Mouse (Mus musculus) olfactory bulb, adult 2 months (tissue): ENCODE measurements around the gene Olfr1341. TPM values are rescaled to one million over a fixed set of nuclear protein-coding genes. Genes with fewer than 3 reads are reported as not detected.

ENCODE experiments used
- H3K27ac ChIP-seq: fragments of 200-500 bp; 2 replicates; pipeline ENCODE4 v1.5.1; 2012; ENCODE audit warnings: low read depth, low read length; ENCODE audit not compliant: insufficient read depth
- H3K4me1 ChIP-seq: fragments of 200-500 bp; 2 replicates; pipeline ENCODE4 v1.6.1; 2012; ENCODE audit warnings: low read length; ENCODE audit not compliant: control insufficient read depth, insufficient read depth
- H3K4me3 ChIP-seq: fragments of 200-500 bp; 2 replicates; pipeline ENCODE4 v1.5.1; 2012; ENCODE audit warnings: mild to moderate bottlenecking, low read depth, low read length, moderate library complexity; ENCODE audit not compliant: insufficient read depth
- CTCF ChIP-seq: fragments of 200-500 bp; IDR thresholded peaks from 2 replicates; pipeline ENCODE4 v1.5.1; 2012; ENCODE audit warnings: low read depth, mild to moderate bottlenecking, low read length, moderate library complexity; ENCODE audit not compliant: insufficient read depth
- POLR2A ChIP-seq: fragments of 200-500 bp; IDR thresholded peaks from 2 replicates; pipeline ENCODE4 v1.6.1; 2012; ENCODE audit warnings: mild to moderate bottlenecking, low read depth, low read length, moderate library complexity; ENCODE audit not compliant: insufficient read depth
- WGBS: fragments of 180-500 bp; shearing (Covaris S2); methylation state at CpG from one replicate; pipeline ENCODE4 v1.1.7; 2018; 5-methylcytosine and 5-hydroxymethylcytosine counted together
- polyA plus RNA-seq: library from polyadenylated mRNA; stranded (reverse); fragments of >200 nt; gene quantifications from 2 replicates; pipeline ENCODE4 v1.2.4, GENCODE M21; 2012; ENCODE audit warnings: low replicate concordance; ENCODE audit not compliant: missing spikeins, insufficient read depth, insufficient read length

Gene Olfr1341
- not detected in 2 replicates for polyA plus RNA-seq

GRCm38 (mm10) chr4:118703223-118703622 lies at the start of gene Olfr1341:
Olfr1341 (plus strand) TSS chr4:118703523.
- 78% methylated on average over 3 of the region's 3 CpGs for WGBS

GRCm38 (mm10) chr4:118658652-118659051 lies 44.7 kb upstream of the Olfr1341 start, which contains the start of gene Olfr62:
Olfr62 (plus strand) TSS chr4:118658952.
- no peaks in the 10 kb centered on the region for H3K4me1 ChIP-seq
- H3K27ac ChIP-seq: no peak within 1 kb of the TSS
- no peak within 1 kb of the TSS for H3K4me3 ChIP-seq
- TF ChIP-seq CTCF (no peak), POLR2A (no peak)

More at GRCm38 (mm10) chr4:118703223-118703622, at the start of gene Olfr1341:
- Histone ChIP-seq H3K27ac (no peak within 1 kb of the TSS), H3K4me3 (no peak within 1 kb of the TSS), H3K4me1 (no peaks in the 10 kb centered on the region)
- no peak for TF ChIP-seq POLR2A
- TF ChIP-seq CTCF: no peak

- H3K4me1 ChIP-seq: no peaks in the 10 kb centered on the region
- H3K27ac ChIP-seq: no peak overlapping the region
- WGBS: 76% methylated on average over 2 of the region's 2 CpGs
- no peak overlapping the region for H3K4me3 ChIP-seq
- TF ChIP-seq CTCF (no peak), POLR2A (no peak)
Measured at GRCm38 (mm10) chr4:118687086-118687485, 16.2 kb upstream of the Olfr1341 start.

- Histone ChIP-seq H3K27ac (no peak within 1 kb of the TSS), H3K4me1 (no peaks in the 10 kb centered on the region), H3K4me3 (no peak within 1 kb of the TSS)
- WGBS: 27% methylated on average over 12 of the region's 12 CpGs
- no peak for TF ChIP-seq CTCF
- TF ChIP-seq POLR2A: no peak
Measured at GRCm38 (mm10) chr4:118692412-118692973, 10.8 kb upstream of the Olfr1341 start, which contains the start of gene Olfr1342. Olfr1342 (minus strand) TSS chr4:118692756.

- Histone ChIP-seq H3K4me3 (no peak overlapping the region), H3K27ac (no peak overlapping the region), H3K4me1 (no peaks in the 10 kb centered on the region)
- TF ChIP-seq POLR2A: no peak
- no peak for TF ChIP-seq CTCF
- 19% methylated on average over 2 of the region's 2 CpGs for WGBS
Measured at GRCm38 (mm10) chr4:118693812-118694211, 9.5 kb upstream of the Olfr1341 start.

- Histone ChIP-seq H3K4me3 (no peak overlapping the region), H3K4me1 (no peaks in the 10 kb centered on the region), H3K27ac (no peak overlapping the region)
- WGBS: 83% methylated on average over 5 of the region's 5 CpGs
- TF ChIP-seq POLR2A (no peak), CTCF (no peak)
Measured at GRCm38 (mm10) chr4:118708086-118708485, 4.8 kb downstream of the Olfr1341 start.

- TF ChIP-seq POLR2A (no peak), CTCF (no peak)
- Histone ChIP-seq H3K27ac (no peak overlapping the region), H3K4me1 (no peaks in the 10 kb centered on the region), H3K4me3 (no peak overlapping the region)
- 21% methylated on average over 1 of the region's 1 CpGs for WGBS
Measured at GRCm38 (mm10) chr4:118711656-118712055, 8.3 kb downstream of the Olfr1341 start.

- Histone ChIP-seq H3K27ac (no peak within 1 kb of the TSS), H3K4me3 (no peak within 1 kb of the TSS), H3K4me1 (no peaks in the 10 kb centered on the region)
- TF ChIP-seq POLR2A: no peak
- no peak for TF ChIP-seq CTCF
Measured at GRCm38 (mm10) chr4:118719838-118720237, 16.5 kb downstream of the Olfr1341 start, which contains the start of gene Olfr1340. Olfr1340 (plus strand) TSS chr4:118720138.

- TF ChIP-seq CTCF (no peak), POLR2A (no peak)
- Histone ChIP-seq H3K4me1 (no peaks in the 10 kb centered on the region), H3K4me3 (no peak overlapping the region), H3K27ac (no peak overlapping the region)
- WGBS: 56% methylated on average over 10 of the region's 10 CpGs
Measured at GRCm38 (mm10) chr4:118721742-118722483, 18.6 kb downstream of the Olfr1341 start.

- TF ChIP-seq CTCF: no peak
- TF ChIP-seq POLR2A: no peak
- Histone ChIP-seq H3K27ac (no peak within 1 kb of the TSS), H3K4me1 (no peaks in the 10 kb centered on the region), H3K4me3 (no peak within 1 kb of the TSS)
- 95% methylated on average over 1 of the region's 1 CpGs for WGBS
Measured at GRCm38 (mm10) chr4:118731875-118732274, 28.6 kb downstream of the Olfr1341 start, which contains the start of gene Olfr1339. Olfr1339 (plus strand) TSS chr4:118732175.
